Mouse (Mus musculus) adrenal gland, adult 2 months (tissue): ENCODE measurements around the gene Snap23. TPM values are rescaled to one million over a fixed set of nuclear protein-coding genes. Genes with fewer than 3 reads are reported as not detected.

ENCODE experiments used
- polyA plus RNA-seq: library from polyadenylated mRNA; depleted of rRNA; stranded (reverse); fragments of >200 nt; gene quantifications from 2 replicates; pipeline ENCODE4 v1.2.3, GENCODE M21; 2012; rRNA removed
- total RNA-seq, 2 experiments: library from RNA; stranded (reverse); gene quantifications; 2 replicates each; pipeline ENCODE4 v1.2.3; 2021

The Snap23 gene
- total and polyA plus RNA-seq, 3 experiments = 2.1 to 90.8 (median 54.3) TPM

Other genes with a start within 250 kb of the Snap23 start
- 10 to 100 TPM; 37.6 to 45.8 TPM for gene Vps39, start 214.5 kb upstream of the Snap23 start, total RNA-seq
- 18.9 and 25.7 TPM in 2 replicates for gene Vps39, start 214.5 kb upstream of the Snap23 start, polyA plus RNA-seq
- 10 to 100 TPM; 40.0 to 42.3 TPM for gene Ganc, start 163.8 kb upstream of the Snap23 start, total RNA-seq
- 11.0 and 11.5 TPM in 2 replicates for gene Ganc, start 163.8 kb upstream of the Snap23 start, polyA plus RNA-seq
- gene Tmem87a, start 163.6 kb upstream of the Snap23 start, total RNA-seq = 10 to 100 TPM; 42.0 to 43.9 TPM
- gene Tmem87a, start 163.6 kb upstream of the Snap23 start, polyA plus RNA-seq = 3.8 and 5.4 TPM in 2 replicates
- under 1 TPM; 0.12 to 0.45 TPM for gene Capn3, start 111.7 kb upstream of the Snap23 start, total RNA-seq
- gene Capn3, start 111.7 kb upstream of the Snap23 start, polyA plus RNA-seq = 0.09 and 0.15 TPM in 2 replicates
- gene Zfp106, start 3.8 kb upstream of the Snap23 start, total RNA-seq = 10 to 100 TPM; 96.7 to 98.7 TPM
- gene Zfp106, start 3.8 kb upstream of the Snap23 start, polyA plus RNA-seq = 35.7 and 49.7 TPM in 2 replicates
- 10 to 100 TPM in 1 of 2 experiments, 1 to 10 TPM in 1; 9.4 to 12.6 TPM for gene Haus2, start 41.7 kb downstream of the Snap23 start, total RNA-seq
- gene Haus2, start 41.7 kb downstream of the Snap23 start, polyA plus RNA-seq = 0.61 and 0.95 TPM in 2 replicates
- gene Lrrc57, start 41.8 kb downstream of the Snap23 start, total RNA-seq = 10 to 100 TPM; 17.9 to 21.6 TPM
- 5.8 and 7.6 TPM in 2 replicates for gene Lrrc57, start 41.8 kb downstream of the Snap23 start, polyA plus RNA-seq
- gene Stard9, start 61.5 kb downstream of the Snap23 start, total RNA-seq = 1 to 10 TPM; 8.7 to 9.0 TPM
- gene Stard9, start 61.5 kb downstream of the Snap23 start, polyA plus RNA-seq = 5.1 and 5.9 TPM in 2 replicates